Comparison of ENCODE assay signal across 28 mouse cellular contexts in genomic region chr8:9226767-9227166, GRCm38 (mm10).
DNase-seq lines count a peak whose midpoint lies in the region; ATAC-seq lines count a peak whose summit lies in the region.
"Had no signal": no experiment of that assay in that cellular context is flagged by ENCODE, and none has a peak within 500 bp of the region (broad histone marks: within the 10 kb centered on the region; RNA-seq: fewer than 3 reads in every experiment).

No protein-coding gene starts in this region.

- DNase-seq in right cerebral cortex, adult 18-20 months: peak; percentile 79
- no peak for DNase-seq in right cerebral cortex, postnatal 4 days
- peak; percentile 34 to 67 for DNase-seq in layer of hippocampus, postnatal 14 days (ENCODE audit: low spot score in 2 of 2)
- peak; percentile 66 to 69 for DNase-seq in left cerebral cortex, postnatal 36 days (ENCODE audit: low spot score in 2 of 2)
- DNase-seq in heart, postnatal 36 days: no peak
- no peak for DNase-seq in urinary bladder, postnatal 4 days (ENCODE audit: low spot score in 2 of 2)
- no peak for DNase-seq in gastrocnemius, postnatal 14 days
- DNase-seq in liver, embryonic 11.5 days (ENCODE audit: low spot score): no peak
- DNase-seq: adrenal gland, postnatal 14 days; cerebellum, adult 11 months; cerebellum, postnatal 10 days; forebrain, postnatal 0 days; gastrocnemius, postnatal 10 days; kidney, adult 8-10 months; kidney, postnatal 25 days; lung, adult 18-20 months; lung, postnatal 14 days; midbrain, embryonic 14.5 days; thymus, postnatal 36 days had no signal

- intact Hi-C loops in left cerebral cortex, postnatal 36 days (cut with DNase I): loop anchor here (2.0 to 5.0 kb wide), 2 partner anchors 356 to 708 kb away; no protein-coding TSS in a partner anchor
- intact Hi-C loops in heart, postnatal 36 days (cut with DNase I): no loop called here
- intact Hi-C loops in gastrocnemius, postnatal 14 days (cut with DNase I; ENCODE audit: low total_unique reads): no loop called here

- H3K36me3 ChIP-seq in liver, embryonic 11.5 days (ENCODE audit: control insufficient read depth, insufficient read depth, low read length): no peaks in the 10 kb centered on the region
- H3K36me3 ChIP-seq: embryonic facial prominence, embryonic 13.5 days; G1E; hindbrain, embryonic 12.5 days; limb, embryonic 10.5 days; neural tube, embryonic 15.5 days had no signal

- H3K27me3 ChIP-seq in liver, embryonic 11.5 days (replicated peaks; ENCODE audit: control insufficient read depth, insufficient read depth, low read length): no peaks in the 10 kb centered on the region
- H3K27me3 ChIP-seq: embryonic facial prominence, embryonic 13.5 days; megakaryocyte, embryonic 14.5 days; neural tube, embryonic 15.5 days had no signal

- no peaks in the 10 kb centered on the region for H3K4me1 ChIP-seq in liver, embryonic 11.5 days (replicated peaks; ENCODE audit: control insufficient read depth, insufficient read depth, low read length)

- H3K4me2 ChIP-seq in liver, embryonic 11.5 days: no peak overlapping the region
- H3K4me2 ChIP-seq: embryonic facial prominence, embryonic 13.5 days; hindbrain, embryonic 12.5 days; neural tube, embryonic 15.5 days had no signal

- ATAC-seq in liver, embryonic 11.5 days (replicated peaks; ENCODE audit: low FRiP score): no peak
- ATAC-seq: activated CD4-positive, CD25-positive, alpha-beta regulatory T cell, adult 4 months; forebrain, postnatal 0 days; inflammation-experienced regulatory T-cells, adult 6 months had no signal

- H3K4me3 ChIP-seq in liver, embryonic 11.5 days (ENCODE audit: low read depth, low read length): no peak overlapping the region
- H3K4me3 ChIP-seq: embryonic facial prominence, embryonic 13.5 days; hindbrain, embryonic 12.5 days; limb, embryonic 10.5 days; megakaryocyte, embryonic 14.5 days; myocyte; neural tube, embryonic 15.5 days had no signal

- H3K9me3 ChIP-seq in liver, embryonic 11.5 days (ENCODE audit: control insufficient read depth, low read length): no peaks in the 10 kb centered on the region
- H3K9me3 ChIP-seq: embryonic facial prominence, embryonic 13.5 days; G1E; hindbrain, embryonic 12.5 days; limb, embryonic 10.5 days; megakaryocyte, embryonic 14.5 days; neural tube, embryonic 15.5 days had no signal

- 83% methylated on average over 7 of the region's 7 CpGs for WGBS in liver, embryonic 11.5 days

- no peak overlapping the region for H3K9ac ChIP-seq in liver, embryonic 11.5 days (ENCODE audit: low read depth, low read length)
- H3K9ac ChIP-seq: embryonic facial prominence, embryonic 13.5 days; forebrain, postnatal 0 days; hindbrain, embryonic 12.5 days; neural tube, embryonic 15.5 days had no signal

- no peak overlapping the region for H3K27ac ChIP-seq in liver, embryonic 11.5 days (ENCODE audit: low read depth, low read length)
- H3K27ac ChIP-seq: embryonic facial prominence, embryonic 13.5 days; hindbrain, embryonic 12.5 days; limb, embryonic 10.5 days; neural tube, embryonic 15.5 days had no signal

Comparison
In these comparisons a context has a peak if more than half of its experiments do, and no peak if none do; other contexts are left out.
1. DNase-seq: peak in right cerebral cortex, adult 18-20 months (single experiment), layer of hippocampus, postnatal 14 days (2 of 2) and left cerebral cortex, postnatal 36 days (2 of 2); none in right cerebral cortex, postnatal 4 days (single experiment), heart, postnatal 36 days (0 of 2), urinary bladder, postnatal 4 days (0 of 2), gastrocnemius, postnatal 14 days (single experiment) and liver, embryonic 11.5 days (single experiment).